Mouse (Mus musculus) forebrain, embryonic 11.5 days (tissue): ENCODE measurements at regions not wholly inside any gene's neighbourhood (a gene's known extent, or its start where the extent isn't known, plus 50 kb on each side); places are given as distances from the start of the nearest gene placed in this dataset.
A peak's percentile ranks its signal among the peaks of the same experiment; 100 is the strongest.

Source experiments
- ATAC-seq: fragments of 200-750 bp; cut with Nextera tagmentation; replicated peaks from 2 replicates; pipeline ENCODE4 v1.8.0; 2017; ENCODE audit warnings: moderate TSS enrichment; ENCODE audit not compliant: low FRiP score
- DNase-seq: peaks from one replicate; pipeline ENCODE4 v3.0.0-alpha.2; 2017; ENCODE audit warnings: low spot score
- H3K27ac ChIP-seq: fragments of 300-500 bp; sonication (generic); 2 replicates; pipeline ENCODE4 v1.5.1; 2014; ENCODE audit warnings: low read depth, low read length
- H3K27me3 ChIP-seq: fragments of 300-500 bp; sonication (generic); 2 replicates; pipeline ENCODE4 v1.6.1; 2014; ENCODE audit warnings: mild to moderate bottlenecking, low read length, mixed read lengths; ENCODE audit not compliant: control insufficient read depth, insufficient read depth
- H3K36me3 ChIP-seq: fragments of 300-500 bp; sonication (generic); 2 replicates; pipeline ENCODE4 v1.6.1; 2014; ENCODE audit warnings: mild to moderate bottlenecking, low read length, moderate library complexity, mixed read lengths; ENCODE audit not compliant: control insufficient read depth, insufficient read depth
- H3K4me1 ChIP-seq: fragments of 300-500 bp; sonication (generic); replicated peaks from 2 replicates; pipeline ENCODE4 v1.6.1; 2014; ENCODE audit warnings: low read length, mixed read lengths; ENCODE audit not compliant: control insufficient read depth, insufficient read depth
- H3K4me2 ChIP-seq: fragments of 300-500 bp; sonication (generic); 2 replicates; pipeline ENCODE4 v1.6.1; 2014; ENCODE audit warnings: low read depth, mild to moderate bottlenecking, low read length, moderate library complexity, mixed read lengths; ENCODE audit not compliant: severe bottlenecking
- H3K4me3 ChIP-seq: fragments of 300-500 bp; sonication (generic); 2 replicates; pipeline ENCODE4 v1.5.1; 2014; ENCODE audit warnings: low read depth, low read length
- H3K9ac ChIP-seq: fragments of 300-500 bp; sonication (generic); 2 replicates; pipeline ENCODE4 v1.6.1; 2014; ENCODE audit warnings: low read length
- H3K9me3 ChIP-seq: fragments of 300-500 bp; sonication (generic); 2 replicates; pipeline ENCODE4 v1.6.1; 2016; ENCODE audit warnings: low read length, mixed read lengths; ENCODE audit not compliant: control insufficient read depth
- WGBS: fragments of 180-500 bp; shearing (Covaris S2); extraction: QIAGEN DNeasy Blood & Tissue Kit; methylation state at CpG from one replicate; pipeline ENCODE4 v1.1.7; 2014; 5-methylcytosine and 5-hydroxymethylcytosine counted together

- ATAC-seq (no peak), DNase-seq (no peak)
- Histone ChIP-seq H3K36me3 (no peaks in the 10 kb centered on the region), H3K27me3 (no peaks in the 10 kb centered on the region), H3K4me2 (no peak overlapping the region), H3K27ac (no peak overlapping the region), H3K4me3 (no peak overlapping the region), H3K9ac (no peak overlapping the region), H3K9me3 (no peaks in the 10 kb centered on the region), H3K4me1 (peaks cover 5% of the 10 kb centered on the region; the same call in 1 of the 2 replicates)
- 56% methylated on average over 13 of the region's 13 CpGs for WGBS
Observed at GRCm38 (mm10) chr4:153792307-153792706, 164.7 kb upstream of the A430005L14Rik start.

- H3K4me3 ChIP-seq = no peak overlapping the region
- no peak for DNase-seq
- no peaks in the 10 kb centered on the region for H3K27me3 ChIP-seq
- no peak overlapping the region for H3K9ac ChIP-seq
- no peak overlapping the region for H3K27ac ChIP-seq
- ATAC-seq = no peak
- no peaks in the 10 kb centered on the region for H3K36me3 ChIP-seq
- no peak overlapping the region for H3K4me2 ChIP-seq
- H3K4me1 ChIP-seq = no peaks in the 10 kb centered on the region
- H3K9me3 ChIP-seq = no peaks in the 10 kb centered on the region
- 93% methylated on average over 7 of the region's 7 CpGs for WGBS
Observed at GRCm38 (mm10) chr4:153798061-153798460, 159.0 kb upstream of the A430005L14Rik start.

GRCm38 (mm10) chr4:153805727-153806126 lies 151.3 kb upstream of the A430005L14Rik start:
- no peaks in the 10 kb centered on the region for H3K9me3 ChIP-seq
- no peaks in the 10 kb centered on the region for H3K36me3 ChIP-seq
- DNase-seq = no peak
- peak overlapping the region; percentile 43; the same call in 1 of the 2 replicates for H3K27ac ChIP-seq
- H3K4me3 ChIP-seq = no peak overlapping the region
- 35% methylated on average over 4 of the region's 4 CpGs for WGBS
- ATAC-seq = 0 out of 2 replicates have a peak, but pooled peaks have one; percentile 6
- peaks cover 3% of the 10 kb centered on the region; the same call in 1 of the 2 replicates for H3K27me3 ChIP-seq
- H3K4me1 ChIP-seq = peaks cover 8% of the 10 kb centered on the region
- no peak overlapping the region for H3K4me2 ChIP-seq
- peak overlapping the region; percentile 42 for H3K9ac ChIP-seq

GRCm38 (mm10) chr4:153806180-153806692 lies 150.8 kb upstream of the A430005L14Rik start:
- ATAC-seq = peak; percentile 57
- Histone ChIP-seq H3K4me2 (peak overlapping the region; percentile 43), H3K9me3 (no peaks in the 10 kb centered on the region), H3K9ac (peak overlapping the region; percentile 42), H3K4me1 (peaks cover 8% of the 10 kb centered on the region), H3K36me3 (no peaks in the 10 kb centered on the region), H3K4me3 (peak overlapping the region; percentile 10; the same call in 1 of the 2 replicates), H3K27me3 (peaks cover 3% of the 10 kb centered on the region; the same call in 1 of the 2 replicates), H3K27ac (peak overlapping the region; percentile 43; the same call in 1 of the 2 replicates)
- DNase-seq = peak; percentile 61
- 2% methylated on average over 10 of the region's 10 CpGs for WGBS

- no peak overlapping the region for H3K4me3 ChIP-seq
- no peaks in the 10 kb centered on the region for H3K36me3 ChIP-seq
- peaks cover 3% of the 10 kb centered on the region; the same call in 1 of the 2 replicates for H3K27me3 ChIP-seq
- peak; percentile 56; the same call in 1 of the 2 replicates for ATAC-seq
- peak overlapping the region; percentile 42; the same call in 1 of the 2 replicates for H3K9ac ChIP-seq
- peak overlapping the region; percentile 43; the same call in 1 of the 2 replicates for H3K27ac ChIP-seq
- H3K4me1 ChIP-seq = peaks cover 8% of the 10 kb centered on the region
- peak overlapping the region; percentile 43; the same call in 1 of the 2 replicates for H3K4me2 ChIP-seq
- peak; percentile 64 for DNase-seq
- no peaks in the 10 kb centered on the region for H3K9me3 ChIP-seq
- WGBS = 23% methylated on average over 10 of the region's 10 CpGs
Observed at GRCm38 (mm10) chr4:153806820-153807436, 150.1 kb upstream of the A430005L14Rik start.

- Histone ChIP-seq H3K4me2 (no peak overlapping the region), H3K27ac (no peak overlapping the region), H3K4me3 (no peak overlapping the region), H3K4me1 (no peaks in the 10 kb centered on the region), H3K9me3 (no peaks in the 10 kb centered on the region), H3K9ac (no peak overlapping the region), H3K27me3 (no peaks in the 10 kb centered on the region), H3K36me3 (no peaks in the 10 kb centered on the region)
- 92% methylated on average over 9 of the region's 9 CpGs for WGBS
- no peak for ATAC-seq
- no peak for DNase-seq
Observed at GRCm38 (mm10) chr4:153812866-153813265, 144.2 kb upstream of the A430005L14Rik start.

- 46% methylated on average over 9 of the region's 9 CpGs for WGBS
- H3K27me3 ChIP-seq = no peaks in the 10 kb centered on the region
- H3K9ac ChIP-seq = no peak overlapping the region
- ATAC-seq (peak; percentile 63), DNase-seq (no peak)
- 0 out of 2 replicates have a peak overlapping the region, but pooled peaks have one; percentile 2 for H3K4me3 ChIP-seq
- H3K4me2 ChIP-seq = no peak overlapping the region
- no peaks in the 10 kb centered on the region for H3K4me1 ChIP-seq
- no peak overlapping the region for H3K27ac ChIP-seq
- no peaks in the 10 kb centered on the region for H3K36me3 ChIP-seq
- H3K9me3 ChIP-seq = no peaks in the 10 kb centered on the region
Observed at GRCm38 (mm10) chr4:153827914-153828313, 129.1 kb upstream of the A430005L14Rik start.

GRCm38 (mm10) chr4:153829766-153830165 lies 127.3 kb upstream of the A430005L14Rik start:
- Histone ChIP-seq H3K4me1 (no peaks in the 10 kb centered on the region), H3K4me2 (no peak overlapping the region), H3K9me3 (no peaks in the 10 kb centered on the region), H3K9ac (no peak overlapping the region), H3K36me3 (no peaks in the 10 kb centered on the region), H3K4me3 (no peak overlapping the region), H3K27me3 (no peaks in the 10 kb centered on the region), H3K27ac (no peak overlapping the region)
- ATAC-seq (no peak), DNase-seq (no peak)
- 94% methylated on average over 9 of the region's 9 CpGs for whole genome bisulfite sequencing
